Mouse (Mus musculus) embryonic facial prominence, embryonic 10.5 days (tissue): ENCODE results near the gene Phactr1. TPM values are rescaled to one million over a fixed set of nuclear protein-coding genes. Genes with fewer than 3 reads are reported as not detected.
A peak's percentile ranks its signal among the peaks of the same experiment; 100 is the strongest.

Source experiments
- DNase-seq: peaks from one replicate; pipeline ENCODE4 v3.0.0-alpha.2; 2017; ENCODE audit warnings: low spot score
- H3K27ac ChIP-seq: fragments of 300-500 bp; sonication (generic); replicated peaks from 2 replicates; pipeline ENCODE4 v1.5.1; 2016; ENCODE audit warnings: mild to moderate bottlenecking
- H3K27me3 ChIP-seq: fragments of 300-500 bp; sonication (generic); replicated peaks from 2 replicates; pipeline ENCODE4 v1.6.1; 2016; ENCODE audit warnings: low read depth, mild to moderate bottlenecking; ENCODE audit not compliant: poor library complexity, severe bottlenecking
- H3K36me3 ChIP-seq: fragments of 300-500 bp; sonication (generic); replicated peaks from 2 replicates; pipeline ENCODE4 v1.6.1; 2016; ENCODE audit warnings: mild to moderate bottlenecking, moderate library complexity
- H3K4me1 ChIP-seq: fragments of 300-500 bp; sonication (generic); 2 replicates; pipeline ENCODE4 v1.6.1; 2016
- H3K4me3 ChIP-seq: fragments of 300-500 bp; sonication (generic); 2 replicates; pipeline ENCODE4 v1.5.1; 2016; ENCODE audit warnings: mild to moderate bottlenecking, moderate library complexity
- H3K9me3 ChIP-seq: fragments of 300-500 bp; sonication (generic); 2 replicates; pipeline ENCODE4 v1.6.1; 2016; ENCODE audit warnings: mild to moderate bottlenecking
- WGBS: fragments of 180-500 bp; shearing (Covaris S2); methylation state at CpG from one replicate; pipeline ENCODE4 v1.1.7; 2016; 5-methylcytosine and 5-hydroxymethylcytosine counted together
- polyA plus RNA-seq: library from polyadenylated mRNA; unstranded; fragments of >200 nt; fragmentation: Nextera tagmentation; extraction: Ambion mirVana; gene quantifications from 2 replicates; pipeline ENCODE4 v1.2.1, GENCODE M21; 2016

The Phactr1 gene
- polyA plus RNA-seq: 13.9 and 14.5 TPM in 2 replicates

- peaks cover 3% of the 10 kb centered on the region; the same call in 1 of the 2 replicates for H3K4me1 ChIP-seq
- no peaks in the 10 kb centered on the region for H3K36me3 ChIP-seq
- H3K27me3 ChIP-seq: peaks cover 19% of the 10 kb centered on the region
- H3K27ac ChIP-seq: no peak within 1 kb of the TSS
- WGBS: 23% methylated on average over 11 of the region's 11 CpGs
- no peak for DNase-seq
- no peak within 1 kb of the TSS for H3K4me3 ChIP-seq
- no peaks in the 10 kb centered on the region for H3K9me3 ChIP-seq
These were observed at the start of gene Phactr1 for GRCm38 (mm10) chr13:42680391-42680994. Phactr1 (plus strand) TSS chr13:42680623.

- Histone ChIP-seq H3K27ac (no peak overlapping the region), H3K27me3 (no peaks in the 10 kb centered on the region), H3K9me3 (no peaks in the 10 kb centered on the region), H3K4me1 (no peaks in the 10 kb centered on the region), H3K36me3 (no peaks in the 10 kb centered on the region), H3K4me3 (no peak overlapping the region)
- WGBS: 93% methylated on average over 2 of the region's 2 CpGs
- no peak for DNase-seq
These were observed 45.5 kb upstream of the Phactr1 start for GRCm38 (mm10) chr13:42634908-42635307.

- no peak for DNase-seq
- Histone ChIP-seq H3K27ac (no peak overlapping the region), H3K27me3 (no peaks in the 10 kb centered on the region), H3K4me1 (no peaks in the 10 kb centered on the region), H3K36me3 (no peaks in the 10 kb centered on the region), H3K4me3 (no peak overlapping the region), H3K9me3 (no peaks in the 10 kb centered on the region)
- WGBS: 70% methylated on average over 6 of the region's 6 CpGs
These were observed 30.2 kb upstream of the Phactr1 start for GRCm38 (mm10) chr13:42650228-42650627.

GRCm38 (mm10) chr13:42656643-42657315, 23.6 kb upstream of the Phactr1 start:
- Histone ChIP-seq H3K36me3 (no peaks in the 10 kb centered on the region), H3K4me1 (peaks cover 16% of the 10 kb centered on the region), H3K27ac (no peak overlapping the region), H3K9me3 (no peaks in the 10 kb centered on the region), H3K4me3 (no peak overlapping the region), H3K27me3 (no peaks in the 10 kb centered on the region)
- DNase-seq: no peak
- 82% methylated on average over 7 of the region's 7 CpGs for WGBS

GRCm38 (mm10) chr13:42671651-42672290, 8.7 kb upstream of the Phactr1 start:
- Histone ChIP-seq H3K4me3 (no peak overlapping the region), H3K4me1 (peaks cover 7% of the 10 kb centered on the region; the same call in 1 of the 2 replicates), H3K27me3 (no peaks in the 10 kb centered on the region), H3K27ac (no peak overlapping the region), H3K9me3 (no peaks in the 10 kb centered on the region), H3K36me3 (no peaks in the 10 kb centered on the region)
- WGBS: 58% methylated on average over 10 of the region's 10 CpGs
- DNase-seq: no peak

- no peak overlapping the region for H3K27ac ChIP-seq
- peaks cover 19% of the 10 kb centered on the region for H3K27me3 ChIP-seq
- no peak overlapping the region for H3K4me3 ChIP-seq
- no peaks in the 10 kb centered on the region for H3K9me3 ChIP-seq
- DNase-seq: no peak
- no peaks in the 10 kb centered on the region for H3K36me3 ChIP-seq
- WGBS: 86% methylated on average over 9 of the region's 9 CpGs
- peaks cover 3% of the 10 kb centered on the region; the same call in 1 of the 2 replicates for H3K4me1 ChIP-seq
These were observed 876 bp downstream of the Phactr1 start for GRCm38 (mm10) chr13:42681299-42681698.

- Histone ChIP-seq H3K36me3 (no peaks in the 10 kb centered on the region), H3K27me3 (peaks cover 19% of the 10 kb centered on the region), H3K27ac (no peak overlapping the region), H3K4me3 (no peak overlapping the region), H3K9me3 (no peaks in the 10 kb centered on the region), H3K4me1 (peaks cover 3% of the 10 kb centered on the region; the same call in 1 of the 2 replicates)
- no peak for DNase-seq
- 92% methylated on average over 7 of the region's 7 CpGs for WGBS
These were observed 3.8 kb downstream of the Phactr1 start for GRCm38 (mm10) chr13:42684181-42684580.

GRCm38 (mm10) chr13:42692233-42692632, 11.8 kb downstream of the Phactr1 start:
- DNase-seq: no peak
- WGBS: 82% methylated on average over 4 of the region's 4 CpGs

GRCm38 (mm10) chr13:42696641-42697040, 16.2 kb downstream of the Phactr1 start:
- WGBS: 85% methylated on average over 5 of the region's 5 CpGs
- Histone ChIP-seq H3K27ac (no peak overlapping the region), H3K27me3 (no peaks in the 10 kb centered on the region), H3K36me3 (no peaks in the 10 kb centered on the region), H3K4me3 (no peak overlapping the region), H3K9me3 (no peaks in the 10 kb centered on the region), H3K4me1 (no peaks in the 10 kb centered on the region)
- DNase-seq: no peak

More at GRCm38 (mm10) chr13:42692233-42692632, 11.8 kb downstream of the Phactr1 start:
- no peak overlapping the region for H3K27ac ChIP-seq
- no peak overlapping the region for H3K4me3 ChIP-seq
- H3K4me1 ChIP-seq: no peaks in the 10 kb centered on the region
- H3K9me3 ChIP-seq: no peaks in the 10 kb centered on the region
- no peaks in the 10 kb centered on the region for H3K36me3 ChIP-seq
- H3K27me3 ChIP-seq: no peaks in the 10 kb centered on the region

- peak; percentile 23 for DNase-seq
- H3K4me3 ChIP-seq: peak overlapping the region; percentile 64
- H3K27ac ChIP-seq: no peak overlapping the region
These were observed 28.7 kb downstream of the Phactr1 start for GRCm38 (mm10) chr13:42709148-42709547.

GRCm38 (mm10) chr13:42709611-42710331, 29.3 kb downstream of the Phactr1 start:
- peak; percentile 41 for DNase-seq
- peaks cover 42% of the 10 kb centered on the region for H3K27me3 ChIP-seq
- H3K27ac ChIP-seq: peak overlapping the region; percentile 67
- H3K4me1 ChIP-seq: peaks cover 14% of the 10 kb centered on the region
- WGBS: under 1% methylated on average over 39 of the region's 39 CpGs
- H3K9me3 ChIP-seq: no peaks in the 10 kb centered on the region
- peak overlapping the region; percentile 64 for H3K4me3 ChIP-seq
- no peaks in the 10 kb centered on the region for H3K36me3 ChIP-seq

More at GRCm38 (mm10) chr13:42709148-42709547, 28.7 kb downstream of the Phactr1 start:
- no peaks in the 10 kb centered on the region for H3K36me3 ChIP-seq
- WGBS: 9% methylated on average over 11 of the region's 11 CpGs
- peaks cover 14% of the 10 kb centered on the region for H3K4me1 ChIP-seq
- peaks cover 42% of the 10 kb centered on the region for H3K27me3 ChIP-seq
- H3K9me3 ChIP-seq: no peaks in the 10 kb centered on the region

GRCm38 (mm10) chr13:42711510-42711909, 31.1 kb downstream of the Phactr1 start:
- no peaks in the 10 kb centered on the region for H3K9me3 ChIP-seq
- no peaks in the 10 kb centered on the region for H3K36me3 ChIP-seq

More at GRCm38 (mm10) chr13:42711510-42711909, 31.1 kb downstream of the Phactr1 start:
- 28% methylated on average over 2 of the region's 2 CpGs for WGBS
- peak; percentile 79 for DNase-seq
- Histone ChIP-seq H3K27me3 (peaks cover 42% of the 10 kb centered on the region), H3K27ac (no peak overlapping the region), H3K4me1 (peaks cover 14% of the 10 kb centered on the region), H3K4me3 (no peak overlapping the region)
